Mouse (Mus musculus) B cell, adult 67 days (primary cell): ENCODE measurements around the gene Tmem29. TPM values are rescaled to one million over a fixed set of nuclear protein-coding genes. Genes with fewer than 3 reads are reported as not detected.

Experiments used
- total RNA-seq, 2 experiments: library from RNA; stranded (reverse); gene quantifications; 4 replicates each; pipeline ENCODE4 v1.2.4; 2023

The Tmem29 gene
- 10 to 100 TPM; 17.9 to 22.4 TPM for total RNA-seq

DNA sequence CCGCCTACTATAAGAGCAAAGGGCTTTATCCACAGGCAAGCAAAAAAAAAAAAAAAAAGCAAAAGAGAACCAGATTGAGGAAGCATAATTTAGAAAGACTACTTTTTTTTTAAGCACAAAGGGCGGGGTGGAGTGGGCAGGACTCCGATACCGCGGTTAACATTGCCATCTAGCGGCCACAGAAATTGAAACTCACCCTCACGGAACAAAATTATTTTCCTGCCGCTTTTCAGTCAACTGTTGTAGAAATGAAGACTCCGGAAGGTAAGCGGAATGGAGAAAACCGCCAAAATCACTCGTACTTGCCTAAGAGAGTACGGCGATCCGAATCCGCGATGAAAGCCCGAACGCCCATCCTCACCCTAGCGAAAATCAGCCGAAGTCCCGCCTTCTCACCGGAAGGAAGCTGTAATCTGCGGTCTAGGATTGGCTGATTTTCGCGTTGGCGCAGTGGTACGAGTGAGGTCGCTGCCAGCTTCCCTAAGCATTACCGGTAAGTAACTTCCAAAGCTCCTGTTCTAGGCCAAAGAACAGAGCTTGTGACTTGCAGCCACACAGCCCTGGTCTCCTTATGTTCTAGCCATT, at the start of gene Tmem29:
Gene Tmem29, minus strand, starts transcription at position 389 of the 585 bp plus-strand sequence.

Other genes starting within 250 kb of the Tmem29 start
- 1 to 10 TPM; 1.5 to 5.8 TPM for gene Alas2, start 88.2 kb upstream of the Tmem29 start, total RNA-seq
- 1 to 10 TPM; 7.0 to 8.2 TPM for gene Pfkfb1, start 129.1 kb upstream of the Tmem29 start, total RNA-seq
- 10 to 100 TPM; 15.0 to 20.9 TPM for gene Apex2, start 130.7 kb upstream of the Tmem29 start, total RNA-seq
- gene Tro, start 198.4 kb upstream of the Tmem29 start, total RNA-seq, result not detected